Mouse (Mus musculus) MEL (cell line): ENCODE data around the gene Pfkfb4.

Experiments
- CHD1 ChIP-seq: IDR thresholded peaks from 2 replicates; pipeline ENCODE4 v1.6.1; 2012; ENCODE audit warnings: low read depth, mild to moderate bottlenecking, inconsistent platforms, low read length, improper control_type of control experiment
- CHD2 ChIP-seq: IDR thresholded peaks from 2 replicates; pipeline ENCODE4 v1.6.1; 2011; ENCODE audit warnings: low read length, improper control_type of control experiment
- CTCF ChIP-seq, 3 experiments: IDR thresholded peaks in 2 of 3; conservative IDR thresholded peaks in 1 of 3; 2 replicates each; pipeline ENCODE4 v1.5.1; 2011 to 2012; ENCODE audit warnings: low read length in 3 of 3, low read depth in 2 of 3, mild to moderate bottlenecking in 2 of 3, improper control_type of control experiment in 1 of 3, inconsistent platforms in 1 of 3, mixed read lengths in 1 of 3, moderate library complexity in 1 of 3; ENCODE audit not compliant: control insufficient read depth in 1 of 3, insufficient read depth in 1 of 3, poor library complexity in 1 of 3, severe bottlenecking in 1 of 3
- GATA1 ChIP-seq: IDR thresholded peaks from 2 replicates; pipeline ENCODE4 v1.6.1; 2011; ENCODE audit warnings: low read depth, low read length, improper control_type of control experiment
- JUND ChIP-seq: IDR thresholded peaks from 2 replicates; pipeline ENCODE4 v1.6.1; 2011; ENCODE audit warnings: low read depth, mild to moderate bottlenecking, improper control_type of control experiment, low read length
- MYC ChIP-seq: IDR thresholded peaks from 2 replicates; pipeline ENCODE4 v1.6.1; 2011; ENCODE audit warnings: low read depth, mild to moderate bottlenecking, low read length, improper control_type of control experiment, moderate library complexity
- NELFE ChIP-seq: IDR thresholded peaks from 2 replicates; pipeline ENCODE4 v1.6.1; 2011; ENCODE audit warnings: low read depth, low read length, improper control_type of control experiment
- POLR2A ChIP-seq, 2 experiments: IDR thresholded peaks; 2 replicates each; pipeline ENCODE4 v1.6.1; 2011 to 2012; ENCODE audit warnings: low read length in 2 of 2, mild to moderate bottlenecking in 2 of 2, control low read depth in 1 of 2, improper control_type of control experiment in 1 of 2, low read depth in 1 of 2, moderate library complexity in 1 of 2; ENCODE audit not compliant: control insufficient read depth in 1 of 2, insufficient read depth in 1 of 2, poor library complexity in 1 of 2
- TAL1 ChIP-seq: IDR thresholded peaks from 2 replicates; pipeline ENCODE4 v1.6.1; 2012; ENCODE audit warnings: mild to moderate bottlenecking, inconsistent platforms, low read length, moderate library complexity, mixed read lengths
- UBTF ChIP-seq: IDR thresholded peaks from 2 replicates; pipeline ENCODE4 v1.6.1; 2012; ENCODE audit warnings: low read depth, mild to moderate bottlenecking, inconsistent platforms, low read length, improper control_type of control experiment, moderate library complexity, borderline replicate concordance; ENCODE audit not compliant: insufficient read depth
- USF1 ChIP-seq: IDR thresholded peaks from 2 replicates; pipeline ENCODE4 v1.6.1; 2014; ENCODE audit warnings: low read depth, mild to moderate bottlenecking, inconsistent platforms, low read length, improper control_type of control experiment, moderate library complexity
- USF2 ChIP-seq, 2 experiments: IDR thresholded peaks; 2 replicates each; pipeline ENCODE4 v1.6.1; 2011 to 2012; ENCODE audit warnings: improper control_type of control experiment in 2 of 2, low read length in 2 of 2, borderline replicate concordance in 1 of 2, inconsistent platforms in 1 of 2, low read depth in 1 of 2, mild to moderate bottlenecking in 1 of 2; ENCODE audit not compliant: insufficient read depth in 1 of 2
- ZKSCAN1 ChIP-seq: IDR thresholded peaks from 2 replicates; pipeline ENCODE4 v1.6.1; 2012; ENCODE audit warnings: low read depth, mild to moderate bottlenecking, inconsistent platforms, low read length, improper control_type of control experiment, moderate library complexity

GRCm38 (mm10) chr9:109008994-109009635, 17.5 kb downstream of the Pfkfb4 start:
- TF ChIP-seq POLR2A (IDR thresholded peaks at IDR 0.05; ENCODE audit: control insufficient read depth in 1 of 2, insufficient read depth in 1 of 2, low read depth in 1 of 2, low read length in 2 of 2, poor library complexity in 1 of 2) (no peak), MYC (no peak), CTCF (IDR thresholded peaks at IDR 0.05 in 2 of 3, conservative IDR thresholded peaks at IDR 0.05 in 1 of 3; ENCODE audit: control insufficient read depth in 1 of 3, insufficient read depth in 1 of 3, low read depth in 2 of 3, low read length in 3 of 3, poor library complexity in 1 of 3, severe bottlenecking in 1 of 3) (no peak), USF2 (IDR thresholded peaks at IDR 0.05; ENCODE audit: borderline replicate concordance in 1 of 2, insufficient read depth in 1 of 2, low read depth in 1 of 2, low read length in 2 of 2) (no peak), TAL1 (no peak), GATA1 (no peak), CHD2 (no peak), CHD1 (no peak), UBTF (no peak), USF1 (no peak), ZKSCAN1 (no peak), NELFE (no peak), JUND (no peak)
